Mouse (Mus musculus) embryo, embryonic 10 days (tissue): ENCODE measurements around the gene Ap1s2.

Experiments
- DNase-seq: peaks from one replicate; pipeline ENCODE4 v3.0.0-alpha.2; 2015; ENCODE audit warnings: low spot score

Gene Ap1s2

DNA sequence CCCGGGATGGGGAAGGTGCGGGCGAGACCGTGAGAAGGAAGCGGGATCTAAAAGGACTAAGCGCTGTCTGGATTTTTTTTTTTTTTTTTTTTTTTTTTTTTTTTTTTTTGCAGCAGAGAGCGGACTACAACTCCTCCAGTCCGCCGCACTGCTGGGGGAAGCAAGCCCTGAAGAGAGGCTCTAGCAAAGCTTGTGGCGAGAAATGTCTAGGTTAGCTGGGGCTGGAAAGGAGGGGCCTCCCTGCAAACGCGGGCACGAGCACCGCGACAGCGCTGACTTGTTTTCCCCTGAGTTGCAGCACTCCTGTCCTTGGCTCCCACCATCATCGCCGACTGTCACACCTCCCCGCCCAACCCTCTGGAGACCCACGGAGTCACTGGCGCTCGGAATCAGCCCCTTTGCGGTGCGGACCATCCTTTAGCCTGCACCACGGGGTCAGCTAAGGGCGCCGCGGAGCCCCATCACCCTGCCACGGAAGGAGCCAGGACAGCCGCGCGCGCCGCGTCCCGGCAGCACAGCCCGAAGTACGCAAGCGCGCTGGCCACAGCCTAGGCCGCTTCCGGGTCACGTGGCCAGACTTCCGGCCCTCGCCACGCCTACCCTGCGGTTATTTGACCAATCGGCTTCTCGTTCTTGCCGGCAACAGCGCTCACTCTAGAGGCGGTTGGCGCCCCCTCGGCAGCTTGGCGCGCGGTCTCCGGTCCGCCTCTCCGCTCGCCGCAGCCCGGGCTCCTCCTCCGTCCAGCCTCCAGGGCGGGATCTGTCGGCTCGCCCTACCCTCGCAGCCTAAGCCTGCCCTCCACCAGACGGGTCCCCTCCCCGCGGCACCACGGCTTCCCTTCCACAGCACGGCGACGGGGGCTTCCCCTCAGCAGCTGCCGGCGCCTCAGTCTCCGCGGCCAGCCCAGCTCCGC is at the start of gene Ap1s2:
Gene Ap1s2, plus strand, starts transcription at position 681 of the 914 bp plus-strand sequence.
- DNase-seq, result peak; percentile 95

DNA sequence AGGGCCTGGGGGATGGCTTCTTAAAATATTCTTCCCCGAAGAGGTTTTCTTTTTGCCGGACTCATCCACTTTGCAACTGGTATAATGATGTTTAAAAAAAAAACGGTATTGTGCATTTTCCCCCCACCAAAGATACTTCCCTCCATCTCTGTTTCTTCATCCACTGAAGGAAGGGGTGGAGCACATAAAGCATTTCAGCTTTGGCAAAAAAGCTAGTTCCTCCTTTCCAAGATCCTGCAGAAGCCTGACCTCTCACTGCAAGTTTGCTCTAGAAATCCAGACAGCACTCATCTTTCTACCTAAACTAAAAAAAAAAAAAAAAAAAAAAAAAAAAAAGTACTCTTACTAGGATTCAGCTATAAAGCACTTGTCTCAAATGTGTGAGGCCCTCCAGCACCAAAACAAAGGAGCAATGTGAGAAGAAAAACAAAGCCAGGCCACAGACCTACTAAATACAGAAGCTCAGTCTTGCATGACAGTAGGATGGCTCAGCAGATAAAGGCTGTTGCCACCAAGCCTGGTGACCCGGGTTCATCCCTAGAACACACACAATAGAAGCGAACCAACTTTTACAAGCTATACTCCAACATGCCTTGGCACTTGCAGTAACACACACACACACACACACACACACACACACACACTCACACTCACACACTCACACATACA is 41.0 kb upstream of the Ap1s2 start:
- no peak for DNase-seq

DNA sequence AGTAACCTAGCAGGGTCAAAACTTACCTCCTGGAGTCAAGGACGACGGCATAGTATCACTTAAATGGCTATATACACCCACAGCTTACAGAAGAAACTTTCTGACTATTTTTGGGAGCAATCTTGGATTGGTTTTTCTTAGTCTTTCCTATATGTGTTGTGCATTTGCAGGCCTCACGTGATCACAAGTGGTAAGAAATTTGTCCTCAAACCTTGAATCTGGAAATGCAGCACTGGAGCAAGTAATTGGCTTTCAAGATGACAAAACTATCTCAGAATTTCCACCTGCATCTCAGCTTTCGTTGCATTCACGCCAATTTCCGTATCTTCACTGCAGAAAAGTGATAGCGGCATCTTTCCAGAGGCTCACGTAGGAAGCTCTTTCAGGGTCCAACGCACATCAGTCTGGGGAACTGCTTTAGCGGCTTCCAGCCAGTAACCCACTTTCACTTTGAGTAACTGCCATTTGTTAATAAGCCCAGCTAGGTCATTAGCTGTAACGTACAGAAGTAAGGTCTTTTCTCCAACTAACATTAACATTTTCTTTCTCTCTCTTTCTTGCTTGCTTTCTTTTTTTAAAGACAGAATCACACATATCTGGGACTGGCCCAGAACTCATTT is 40.0 kb upstream of the Ap1s2 start:
- no peak for DNase-seq

- no peak for DNase-seq
Observed at GRCm38 (mm10) chrX:163875932-163876331, 32.9 kb upstream of the Ap1s2 start.

DNA sequence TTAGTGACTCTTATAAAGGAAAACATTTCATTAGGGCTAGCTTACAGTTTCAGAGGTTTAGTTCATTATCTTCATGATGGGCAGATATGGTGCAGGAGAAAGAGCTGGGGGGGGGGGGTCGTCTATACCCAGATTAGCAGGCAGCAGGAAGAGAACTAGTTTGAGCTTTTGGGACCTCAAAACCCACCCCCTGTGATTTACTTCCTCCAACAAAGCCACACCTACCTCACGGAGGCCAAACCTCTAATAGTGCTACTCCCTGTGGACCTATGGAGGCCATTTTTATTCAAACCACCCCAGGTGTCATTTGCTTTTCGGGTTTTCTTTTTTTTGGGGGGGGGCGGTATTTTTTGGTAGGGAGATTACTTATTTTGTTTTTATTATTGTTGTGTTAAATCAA is 32.2 kb upstream of the Ap1s2 start:
- DNase-seq, result no peak

GRCm38 (mm10) chrX:163879039-163879438 is 29.8 kb upstream of the Ap1s2 start:
- DNase-seq, result no peak

DNA sequence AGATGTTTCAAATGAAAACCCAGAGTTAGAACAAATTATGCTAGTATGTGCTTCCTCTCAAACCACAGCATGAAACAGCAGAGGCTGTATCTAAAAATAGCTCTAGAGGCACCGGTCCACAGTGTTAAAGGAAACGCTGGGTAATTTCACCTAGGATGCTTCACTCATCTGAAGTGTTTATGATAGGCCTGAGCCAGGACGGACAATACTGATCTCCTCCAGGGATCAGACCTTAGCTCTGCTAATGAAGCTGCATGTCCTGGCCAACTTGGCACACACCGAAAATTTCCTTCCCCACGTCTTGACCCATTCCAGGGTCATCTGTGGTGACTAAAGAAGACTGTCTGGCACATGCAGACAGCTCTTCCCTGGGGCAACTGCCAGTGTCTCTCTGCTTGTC is 29.4 kb upstream of the Ap1s2 start:
- DNase-seq, result no peak

DNA sequence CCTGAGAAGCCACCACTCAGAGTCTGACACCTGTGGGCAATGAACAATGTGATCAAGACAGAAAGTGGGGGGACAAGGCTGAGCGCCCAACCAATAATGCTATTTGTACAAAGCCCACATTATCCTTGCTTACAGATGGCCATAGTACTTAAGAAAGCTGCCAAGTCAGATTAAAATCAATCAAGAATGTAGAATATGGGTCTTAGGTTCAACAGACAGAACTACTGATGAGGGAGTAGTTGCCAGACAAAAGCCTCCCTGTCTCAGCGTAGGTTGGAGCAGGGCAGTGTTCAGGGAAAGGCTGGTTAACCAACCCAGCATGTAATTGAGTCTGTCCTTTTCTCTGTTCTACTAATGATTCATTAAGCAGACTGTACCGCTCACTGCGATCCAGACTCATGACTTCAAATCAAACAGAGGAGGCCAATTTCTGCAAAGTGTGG is 23.3 kb upstream of the Ap1s2 start:
- DNase-seq, result peak; percentile 4

GRCm38 (mm10) chrX:163897354-163897753 is 11.5 kb upstream of the Ap1s2 start:
- DNase-seq, result no peak

- DNase-seq, result no peak
Observed at GRCm38 (mm10) chrX:163899431-163900020, 9.3 kb upstream of the Ap1s2 start.

GRCm38 (mm10) chrX:163906861-163907260 is 2.0 kb upstream of the Ap1s2 start:
- DNase-seq, result no peak

DNA sequence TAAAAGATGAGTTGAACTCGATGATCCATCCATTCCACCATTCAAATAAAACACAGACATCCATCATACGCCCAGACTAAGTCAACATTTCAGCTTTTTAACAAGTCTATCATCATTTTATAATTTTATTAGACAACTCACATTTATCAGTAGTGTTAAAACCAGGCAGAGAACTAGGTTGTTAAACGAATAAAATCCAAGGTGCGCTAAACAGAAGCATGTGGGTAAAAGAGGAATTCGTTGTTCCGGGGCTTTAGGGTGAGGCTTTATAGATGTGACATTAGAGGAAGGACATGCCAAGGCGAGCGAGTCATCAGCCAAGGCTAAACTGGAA is 847 bp upstream of the Ap1s2 start:
- DNase-seq, result no peak

DNA sequence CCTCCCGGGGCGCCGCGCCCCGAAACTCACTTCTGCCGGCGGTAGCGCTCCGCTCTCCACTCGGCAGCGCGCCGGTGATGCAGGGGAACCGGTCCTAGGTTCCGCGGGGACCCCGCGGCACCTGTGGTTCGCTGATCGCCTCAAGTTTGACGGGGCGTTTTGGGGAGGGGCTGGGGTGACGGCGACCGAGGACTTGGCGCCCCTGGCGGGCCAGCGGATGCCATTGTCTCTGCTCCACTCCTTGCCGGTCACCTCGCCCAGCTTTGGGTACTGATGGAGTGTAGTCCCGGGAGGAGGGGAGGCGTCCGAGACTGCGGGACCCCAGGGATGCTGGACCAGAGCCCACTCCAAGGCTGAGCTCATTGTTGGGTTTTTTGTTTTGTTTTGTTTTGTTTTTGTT is 564 bp downstream of the Ap1s2 start:
- DNase-seq, result peak; percentile 48

DNA sequence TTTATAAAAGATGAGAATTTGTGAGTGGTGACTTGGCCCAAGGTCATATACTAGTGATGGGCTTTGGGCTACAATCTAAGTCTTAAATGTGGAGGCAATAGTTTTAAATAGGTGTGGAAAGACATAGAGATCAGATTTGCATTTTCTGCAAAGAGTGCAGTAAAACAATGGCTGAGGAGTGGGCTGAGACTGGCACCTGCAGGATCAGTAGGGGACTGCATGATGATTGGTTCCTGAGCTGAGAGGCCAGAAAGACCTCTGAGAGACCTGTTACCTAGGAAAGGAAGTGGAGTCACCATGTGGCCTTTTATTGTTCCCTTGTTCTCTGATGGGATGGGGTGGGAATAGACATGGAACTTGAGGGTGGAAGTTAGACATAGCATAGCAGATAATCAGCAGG is 4.0 kb downstream of the Ap1s2 start:
- DNase-seq, result peak; percentile 15

GRCm38 (mm10) chrX:163929550-163929949 is 20.7 kb downstream of the Ap1s2 start:
- no peak for DNase-seq

- no peak for DNase-seq
Observed at GRCm38 (mm10) chrX:163934731-163935130, 25.9 kb downstream of the Ap1s2 start.

GRCm38 (mm10) chrX:163938587-163938986 is 29.8 kb downstream of the Ap1s2 start:
- no peak for DNase-seq

DNA sequence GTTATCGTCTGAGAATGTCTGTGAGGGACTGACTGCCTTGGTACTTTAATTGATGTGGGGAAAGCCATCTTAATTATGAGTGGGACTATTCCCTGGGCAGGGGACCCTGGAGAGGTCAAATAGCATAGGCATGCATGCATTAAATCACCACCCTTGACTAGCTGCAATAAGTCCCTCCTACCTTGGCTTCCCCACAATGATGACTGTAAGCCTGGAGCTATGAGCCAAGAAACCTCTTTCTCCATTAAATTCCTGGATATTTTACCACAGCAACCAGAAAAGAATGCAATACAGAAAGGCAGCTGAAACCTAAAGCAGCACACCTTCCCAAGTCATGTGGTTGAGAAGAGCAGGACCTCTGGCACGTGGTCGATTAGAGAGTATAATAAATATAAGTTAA is 35.6 kb downstream of the Ap1s2 start:
- no peak for DNase-seq

DNA sequence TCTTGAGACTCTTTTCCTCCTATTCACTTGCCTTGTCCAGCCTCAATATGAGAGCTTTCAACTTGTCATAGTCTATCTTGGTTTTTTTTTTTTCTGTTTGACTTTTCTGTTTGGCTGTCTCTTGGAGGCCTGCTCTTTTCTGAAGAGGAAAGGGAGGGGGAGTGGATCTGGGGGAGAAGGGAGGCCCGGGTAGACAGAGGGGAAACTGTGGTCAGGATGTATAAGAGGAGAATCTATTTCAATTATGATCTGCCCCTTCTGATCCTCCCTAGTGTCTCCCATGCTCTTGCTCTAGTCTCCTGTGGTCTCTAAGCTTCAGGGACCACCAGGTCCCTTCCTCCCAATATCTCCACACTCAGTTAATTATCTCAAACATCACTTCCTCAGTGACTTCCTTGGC is 42.8 kb downstream of the Ap1s2 start:
- DNase-seq, result no peak

GRCm38 (mm10) chrX:163957381-163957780 is 48.6 kb downstream of the Ap1s2 start:
- DNase-seq, result no peak

DNA sequence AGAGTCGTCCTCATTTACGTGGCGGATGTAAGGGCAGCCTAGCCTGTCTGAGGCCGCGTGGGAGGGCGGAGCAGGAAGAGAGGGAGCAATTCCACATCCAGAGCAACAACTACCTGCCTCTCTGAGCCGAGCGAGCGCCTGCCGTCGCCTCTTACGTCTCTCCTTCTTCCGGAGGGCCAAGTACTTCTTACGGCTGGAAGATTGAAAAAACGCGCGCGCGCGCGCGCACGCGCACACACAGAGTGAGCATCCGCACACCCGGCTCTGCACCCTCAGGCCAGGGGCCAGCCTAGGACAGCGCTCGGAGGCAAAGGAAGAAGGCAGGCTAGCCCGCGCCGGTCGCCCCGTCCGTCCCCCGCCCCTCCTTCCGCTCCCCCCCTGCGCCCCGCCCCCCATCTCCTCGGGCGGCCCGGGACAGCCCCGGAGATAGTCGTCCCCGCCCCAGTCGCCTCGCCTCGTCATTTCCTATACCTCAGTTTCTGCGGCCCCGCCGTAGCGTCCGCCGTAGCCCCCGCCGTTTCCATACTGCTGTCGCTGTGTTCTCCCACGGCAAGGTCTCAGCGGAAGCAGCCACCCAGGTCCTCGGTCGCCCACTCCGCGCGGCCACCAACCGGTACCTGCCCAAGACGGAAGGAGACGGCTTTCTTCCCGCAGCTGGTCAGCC is 49.1 kb downstream of the Ap1s2 start:
- DNase-seq, result peak; percentile 60

DNA sequence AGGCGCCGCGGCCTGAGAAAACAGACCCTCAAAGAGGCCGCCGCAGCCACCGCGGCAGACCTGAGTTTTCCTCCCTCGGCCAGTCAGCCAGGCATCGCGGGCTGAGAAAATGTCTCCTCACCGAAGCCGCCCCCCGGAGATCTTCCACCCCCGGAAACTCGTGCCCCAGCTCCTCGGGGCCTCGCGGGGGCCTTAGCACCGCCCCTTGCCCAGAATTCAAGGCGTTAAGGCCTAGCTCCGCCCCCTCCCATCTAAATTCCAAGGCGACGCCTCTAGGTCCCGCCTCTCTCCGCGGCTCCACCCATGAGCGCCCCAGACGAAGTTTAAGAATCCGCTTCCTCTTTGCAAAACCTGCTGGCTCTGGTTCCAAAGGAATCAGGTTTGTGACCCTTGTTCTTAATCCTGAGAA is 49.7 kb downstream of the Ap1s2 start, which contains the start of gene Zrsr2:
Gene Zrsr2, minus strand, starts transcription at position 195 of the 409 bp plus-strand sequence.
- peak; percentile 87 for DNase-seq
